Mouse (Mus musculus) fat pad, adult 2 months (tissue): ENCODE measurements around the gene Zfp426.

ENCODE experiments used
- DNase-seq: peaks from one replicate; pipeline ENCODE4 v3.0.0-alpha.2; 2011; ENCODE audit warnings: low read depth, low spot score; ENCODE audit errors: extremely low read depth

Gene Zfp426

DNA sequence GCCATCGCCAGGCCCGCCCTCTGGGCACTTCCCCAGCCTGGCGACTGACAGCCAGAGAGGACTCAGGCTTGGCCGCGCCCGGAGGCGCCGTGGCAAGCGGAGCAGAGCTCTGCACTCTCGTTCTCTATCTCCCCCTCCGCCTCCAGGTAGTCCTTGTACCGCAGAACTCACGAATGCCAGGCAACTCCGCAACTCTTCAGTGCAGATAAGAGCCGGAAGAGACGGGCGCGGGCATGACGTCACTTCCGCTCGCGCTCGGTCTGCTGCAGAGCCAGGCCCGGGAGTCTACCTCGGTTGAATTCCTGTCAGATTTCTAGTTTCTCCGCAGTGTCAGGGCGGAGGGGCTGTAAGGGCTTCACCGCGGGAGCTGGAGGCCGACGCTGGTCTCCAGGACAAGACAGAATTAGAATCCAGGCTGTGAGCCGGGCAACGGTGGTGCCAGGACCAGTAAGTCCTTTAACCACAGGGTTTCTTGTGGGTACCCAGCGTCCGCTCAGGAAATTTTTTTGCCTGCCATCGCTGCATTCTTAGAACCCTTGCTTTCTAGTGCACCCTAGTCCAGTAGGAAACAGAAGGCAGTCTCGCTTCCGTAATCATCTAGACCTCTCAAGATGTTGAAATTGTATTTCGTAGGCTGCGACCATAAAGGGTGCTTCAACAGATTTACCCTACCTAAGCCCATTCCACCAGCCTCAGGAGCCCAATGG is at the start of gene Zfp426:
Gene Zfp426, minus strand, starts transcription at position 220 of the 707 bp plus-strand sequence.
- no peak for DNase-seq

DNA sequence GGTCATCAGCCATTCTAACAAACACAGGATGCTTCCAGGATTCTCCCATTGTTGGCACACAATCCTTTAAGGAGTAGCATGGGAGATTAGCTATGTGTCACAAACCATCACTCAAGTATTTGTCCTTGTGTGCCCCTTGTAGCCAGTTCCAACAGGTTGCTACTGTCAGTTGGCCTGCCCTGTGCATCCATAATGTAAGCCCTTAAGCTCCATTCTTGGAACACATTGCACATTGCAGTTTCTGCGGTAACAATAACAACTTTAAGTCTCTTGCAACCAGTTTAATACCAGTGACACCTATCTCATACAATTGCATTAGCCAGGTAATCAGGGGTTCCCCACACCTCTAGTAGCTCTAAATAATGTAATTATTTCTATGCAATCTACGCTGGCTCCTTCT is 44.1 kb upstream of the Zfp426 start:
- DNase-seq = peak; percentile 88

- no peak for DNase-seq
These were observed 41.9 kb upstream of the Zfp426 start for GRCm38 (mm10) chr9:20534326-20534926.

- DNase-seq = no peak
These were observed 28.9 kb upstream of the Zfp426 start, which contains the start of gene Zfp266 for GRCm38 (mm10) chr9:20521306-20521957. Zfp266 (minus strand) TSS chr9:20521417.

DNA sequence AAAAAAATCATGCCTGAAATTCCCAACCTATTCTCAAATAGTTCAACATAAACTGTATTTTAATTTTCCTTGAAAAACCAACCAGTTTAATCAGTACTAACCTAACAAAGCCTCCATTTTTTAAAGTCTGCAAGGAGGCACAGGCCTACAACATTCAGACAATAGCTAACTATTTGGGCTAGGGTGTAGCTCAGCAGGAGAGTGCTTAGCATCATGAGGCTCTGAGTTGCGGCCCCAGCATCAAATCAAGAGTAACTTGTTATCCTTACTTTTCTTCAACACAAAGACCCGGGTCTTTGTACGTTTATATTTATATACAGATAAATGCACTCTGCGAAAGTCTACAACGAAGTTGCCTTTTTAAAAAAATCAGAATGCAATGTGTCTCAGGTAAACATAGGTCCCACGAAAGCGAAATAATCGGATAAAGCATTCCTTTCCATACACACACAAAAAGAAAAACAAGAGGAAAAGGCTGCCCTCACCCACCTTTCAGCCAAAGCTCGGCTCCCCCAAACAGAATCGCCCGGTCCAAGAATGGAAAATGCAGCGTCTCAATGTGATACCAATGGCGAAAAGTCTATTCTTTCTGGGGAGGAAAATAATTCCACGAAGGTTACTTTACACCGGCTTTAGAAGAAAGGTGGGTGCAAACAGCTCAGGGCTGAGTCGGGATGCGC is 28.1 kb upstream of the Zfp426 start:
- DNase-seq = no peak

DNA sequence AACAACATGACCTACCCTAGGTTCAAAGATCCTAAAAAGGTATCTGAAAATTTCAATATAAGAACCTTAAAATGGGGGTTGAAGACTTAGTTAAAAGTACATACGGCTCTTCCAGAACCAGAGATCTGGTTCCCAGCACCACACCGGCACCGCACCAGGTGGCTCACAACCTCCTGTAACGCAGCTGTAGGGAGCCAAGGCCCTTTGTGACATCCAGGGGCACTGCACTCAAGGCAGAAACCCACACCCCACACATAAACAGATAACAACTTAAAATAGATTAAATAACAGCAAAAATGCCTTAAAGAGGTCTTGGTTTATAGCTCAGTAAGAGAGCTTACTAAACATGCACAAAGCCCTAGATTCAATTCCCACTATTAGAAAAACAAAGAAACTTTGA is 27.4 kb upstream of the Zfp426 start:
- DNase-seq = no peak

- DNase-seq = no peak
These were observed 26.2 kb upstream of the Zfp426 start for GRCm38 (mm10) chr9:20518708-20519107.

- DNase-seq = no peak
These were observed 25.2 kb upstream of the Zfp426 start for GRCm38 (mm10) chr9:20517727-20518126.

DNA sequence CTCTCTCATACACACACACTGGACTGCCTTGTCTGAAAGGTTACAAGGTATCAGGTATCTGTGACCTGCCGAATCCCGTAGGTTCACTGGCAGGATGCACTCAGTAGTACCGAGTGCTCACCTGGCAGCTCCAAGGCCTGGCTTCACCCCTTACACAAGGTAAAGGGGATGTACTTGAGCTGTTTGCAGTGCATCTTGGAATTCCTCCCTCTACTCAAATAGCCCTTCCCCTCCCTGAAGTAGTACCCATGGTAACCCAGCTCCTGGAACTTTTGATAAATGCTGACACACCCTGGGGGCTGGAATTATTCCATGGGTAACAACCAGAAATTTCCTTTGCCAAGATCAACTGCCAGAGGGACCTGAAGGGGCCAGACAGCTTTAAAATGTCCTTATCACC is 21.5 kb upstream of the Zfp426 start:
- no peak for DNase-seq

DNA sequence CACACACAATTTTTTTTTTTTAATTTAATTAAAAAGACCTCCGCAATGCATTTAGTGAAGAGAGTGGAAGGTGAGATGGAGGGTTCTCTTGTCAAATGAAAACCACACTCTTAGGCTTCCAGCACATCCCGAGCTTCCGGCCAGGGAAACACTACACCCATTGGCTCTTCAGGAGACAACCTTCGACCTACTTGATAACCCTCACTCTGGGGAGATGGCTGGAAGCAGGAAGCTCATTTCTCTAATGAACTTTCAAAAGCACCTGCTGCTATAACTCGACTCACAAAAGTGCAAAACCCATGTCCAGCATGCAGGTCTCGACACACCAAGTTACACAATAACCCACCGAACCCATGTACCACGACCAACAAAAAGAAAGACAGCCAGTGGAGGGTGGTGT is 20.2 kb upstream of the Zfp426 start:
- no peak for DNase-seq

- DNase-seq = no peak
These were observed 19.1 kb upstream of the Zfp426 start for GRCm38 (mm10) chr9:20511645-20512044.

- no peak for DNase-seq
These were observed 17.8 kb upstream of the Zfp426 start for GRCm38 (mm10) chr9:20510346-20510745.

- DNase-seq = no peak
These were observed 17.1 kb upstream of the Zfp426 start for GRCm38 (mm10) chr9:20509676-20510075.

- DNase-seq = no peak
These were observed 12.3 kb upstream of the Zfp426 start for GRCm38 (mm10) chr9:20504801-20505200.

- DNase-seq = no peak
These were observed 735 bp upstream of the Zfp426 start for GRCm38 (mm10) chr9:20493281-20493680.

DNA sequence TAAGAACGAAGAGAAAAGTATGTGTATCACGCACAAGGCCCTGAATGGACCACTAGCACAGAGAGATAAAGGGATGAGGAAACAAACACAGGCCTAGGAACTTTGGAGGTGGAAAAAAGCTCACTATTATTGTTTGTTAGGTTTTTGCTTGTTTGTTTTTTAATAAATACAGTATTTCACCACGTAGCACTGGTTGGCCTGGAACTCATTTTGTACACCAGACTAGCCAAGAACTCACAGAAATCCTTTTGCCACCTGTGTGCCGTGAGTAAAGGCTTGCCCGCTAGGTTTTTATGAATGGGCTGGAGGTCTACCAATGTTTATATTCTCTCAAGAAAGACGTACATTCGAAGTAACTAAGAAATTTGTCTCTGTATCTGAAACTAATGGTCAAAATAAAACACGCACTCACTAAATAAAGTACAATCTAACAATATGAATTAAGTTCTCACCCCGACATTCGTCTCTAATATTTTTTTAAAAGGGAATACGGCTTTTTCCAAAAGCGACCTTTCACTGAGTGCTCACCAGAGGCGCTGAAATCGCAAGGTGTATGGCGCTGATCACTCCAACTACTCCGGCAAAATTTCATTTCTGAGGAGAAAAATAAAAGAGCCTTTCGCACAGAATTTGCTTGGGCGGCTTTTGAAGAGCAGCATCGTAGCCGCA is 554 bp downstream of the Zfp426 start:
- no peak for DNase-seq

GRCm38 (mm10) chr9:20489536-20489935 is 3.0 kb downstream of the Zfp426 start:
- DNase-seq = no peak

- no peak for DNase-seq
These were observed 13.2 kb downstream of the Zfp426 start for GRCm38 (mm10) chr9:20479396-20479795.

- DNase-seq = no peak
These were observed 15.9 kb downstream of the Zfp426 start for GRCm38 (mm10) chr9:20476632-20477031.

DNA sequence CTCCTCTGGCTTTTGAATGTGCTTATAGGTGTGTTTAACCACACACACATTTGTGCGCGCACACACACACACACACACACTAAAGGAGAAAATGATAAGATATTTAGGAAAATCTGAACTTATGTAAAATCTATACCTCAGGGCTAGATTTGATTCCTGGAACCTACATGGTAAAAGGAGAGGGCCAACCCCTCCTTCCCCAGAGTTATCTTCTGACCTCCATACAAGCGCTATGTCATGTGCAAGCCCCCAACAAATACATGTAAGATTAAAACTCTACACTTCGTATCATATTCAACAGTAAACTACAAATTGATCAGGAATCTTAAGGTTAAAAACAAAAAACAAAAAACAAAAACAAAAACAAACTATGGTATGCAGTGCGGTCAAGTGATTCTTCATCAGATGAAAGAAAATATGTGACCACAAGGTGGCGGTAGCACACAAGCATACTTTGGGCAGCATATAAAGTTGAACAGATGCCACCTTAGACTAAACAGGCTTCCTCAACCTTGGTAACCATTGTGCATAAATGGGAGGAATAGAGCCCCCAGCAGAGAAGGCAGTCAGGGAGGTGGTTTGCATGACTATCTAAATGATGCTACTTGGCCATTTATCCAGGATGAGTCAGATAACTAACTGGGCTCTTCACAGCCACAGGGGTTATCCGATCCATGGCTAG is 25.6 kb downstream of the Zfp426 start:
- DNase-seq = peak; percentile 2
